8 mouse cellular contexts compared by ENCODE assay signal in genomic region chr4:155943534-155944249, GRCm38 (mm10). TPM values are rescaled to one million over a fixed set of nuclear protein-coding genes. Genes with fewer than 3 reads are reported as not detected.
DNase-seq lines count a peak whose midpoint lies in the region; ATAC-seq and TF ChIP-seq lines count a peak whose summit lies in the region.

Gene Ube2j2 (plus strand): TSS chr4:155943831.

- no peaks in the 10 kb centered on the region for H3K27me3 ChIP-seq in CH12.LX (replicated peaks)
- H3K27me3 ChIP-seq in forebrain, embryonic 11.5 days (ENCODE audit: control insufficient read depth, insufficient read depth, low read length), result no peaks in the 10 kb centered on the region
- no peaks in the 10 kb centered on the region for H3K27me3 ChIP-seq in heart, embryonic 16.5 days (ENCODE audit: control insufficient read depth, insufficient read depth, low read length)
- peaks cover 33% of the 10 kb centered on the region for H3K27me3 ChIP-seq in liver, embryonic 15.5 days
- no peaks in the 10 kb centered on the region; the same call in 1 of the 2 replicates for H3K27me3 ChIP-seq in neural tube, embryonic 12.5 days (replicated peaks)

- H3K9ac ChIP-seq in CH12.LX (ENCODE audit: insufficient read depth, low read depth), result peak within 1 kb of the TSS; percentile 90
- H3K9ac ChIP-seq in forebrain, embryonic 11.5 days (ENCODE audit: low read length), result peak within 1 kb of the TSS; percentile 92
- peak within 1 kb of the TSS; percentile 97 for H3K9ac ChIP-seq in heart, embryonic 16.5 days (ENCODE audit: low read length)
- H3K9ac ChIP-seq in liver, embryonic 15.5 days, result peak within 1 kb of the TSS; percentile 90
- peak within 1 kb of the TSS; percentile 91 for H3K9ac ChIP-seq in neural tube, embryonic 12.5 days

- in situ Hi-C loops in CH12.LX (cut with MboI; ENCODE audit: low pct_ligation_motif_present, low pct_unique_long_range_greater_than_20kb, low sequenced_read_pairs), result loop anchor here (5.0 to 10.0 kb wide), 2 partner anchors 51 to 109 kb away; partner anchors contain the start of genes Acap3, Aurkaip1, Mxra8 and Pusl1

- no peaks in the 10 kb centered on the region for H3K9me3 ChIP-seq in CH12.LX (replicated peaks; ENCODE audit: low read length)
- H3K9me3 ChIP-seq in forebrain, embryonic 11.5 days (ENCODE audit: control insufficient read depth, low read length), result no peaks in the 10 kb centered on the region
- H3K9me3 ChIP-seq in heart, embryonic 16.5 days (replicated peaks; ENCODE audit: control insufficient read depth, low read length), result no peaks in the 10 kb centered on the region
- H3K9me3 ChIP-seq in liver, embryonic 15.5 days (replicated peaks), result no peaks in the 10 kb centered on the region
- H3K9me3 ChIP-seq in neural tube, embryonic 12.5 days, result no peaks in the 10 kb centered on the region

- peak; percentile 99 for ATAC-seq in forebrain, embryonic 11.5 days (replicated peaks; ENCODE audit: low FRiP score)
- peak; percentile 99 for ATAC-seq in heart, embryonic 16.5 days (replicated peaks; ENCODE audit: extremely low read depth, insufficient read depth, low FRiP score)
- ATAC-seq in liver, embryonic 15.5 days (ENCODE audit: insufficient read depth), result peak; percentile 96
- ATAC-seq in neural tube, embryonic 12.5 days (ENCODE audit: low FRiP score, low read depth), result peak; percentile 99

- peak within 1 kb of the TSS; percentile 93 for H3K4me2 ChIP-seq in CH12.LX (ENCODE audit: insufficient read depth, low read depth, poor library complexity, severe bottlenecking)
- H3K4me2 ChIP-seq in forebrain, embryonic 11.5 days (ENCODE audit: low read depth, low read length, severe bottlenecking), result peak within 1 kb of the TSS; percentile 83
- H3K4me2 ChIP-seq in heart, embryonic 16.5 days (ENCODE audit: low read depth, low read length), result peak within 1 kb of the TSS; percentile 99
- H3K4me2 ChIP-seq in liver, embryonic 15.5 days, result peak within 1 kb of the TSS; percentile 97
- H3K4me2 ChIP-seq in neural tube, embryonic 12.5 days (replicated peaks), result peak within 1 kb of the TSS; percentile 95

- TF ChIP-seq CTCF in CH12.LX (conservative IDR thresholded peaks at IDR 0.05 in 1 of 2, IDR thresholded peaks at IDR 0.05 in 1 of 2; ENCODE audit: low read depth in 2 of 2, low read length in 2 of 2), result no peak

- dilution Hi-C loops in CH12.LX (cut with MboI; ENCODE audit: extremely low pct_ligation_motif_present, extremely low pct_unique_long_range_greater_than_20kb, low sequenced_read_pairs), result no loop called here

- peak; percentile 93 for DNase-seq in CH12.LX (ENCODE audit: extremely low read depth)
- peak; percentile 85 for DNase-seq in c-Kit-positive CD71-positive TER-119-negative erythroid progenitor cells, embryonic 14.5 days (ENCODE audit: low read depth)
- peak; percentile 97 for DNase-seq in forebrain, embryonic 11.5 days (ENCODE audit: low spot score)
- peak; percentile 94 to 96 for DNase-seq in kidney, postnatal 36 days
- peak; percentile 96 for DNase-seq in telencephalon, adult 2 months (ENCODE audit: low read depth, low spot score)

- peak within 1 kb of the TSS; percentile 91 to 98 (median 96) for H3K4me3 ChIP-seq in CH12.LX (replicated peaks in 1 of 3; ENCODE audit: low read depth in 2 of 3, low read length in 2 of 3, poor library complexity in 1 of 3)
- peak within 1 kb of the TSS; percentile 98 for H3K4me3 ChIP-seq in forebrain, embryonic 11.5 days (ENCODE audit: low read depth, low read length)
- H3K4me3 ChIP-seq in heart, embryonic 16.5 days (ENCODE audit: low read length), result peak within 1 kb of the TSS; percentile 97
- peak within 1 kb of the TSS; percentile 97 for H3K4me3 ChIP-seq in liver, embryonic 15.5 days (replicated peaks)
- H3K4me3 ChIP-seq in neural tube, embryonic 12.5 days, result peak within 1 kb of the TSS; percentile 97

- TF ChIP-seq EP300 in CH12.LX (IDR thresholded peaks at IDR 0.05; ENCODE audit: low read length), result no peak

- TF ChIP-seq RAD21 in CH12.LX (IDR thresholded peaks at IDR 0.05; ENCODE audit: low read depth, low read length), result no peak; the same call in 1 of the 2 replicates

- under 1% methylated on average over 85 of the region's 85 CpGs for WGBS in forebrain, embryonic 11.5 days
- WGBS in heart, embryonic 16.5 days, result under 1% methylated on average over 83 of the region's 85 CpGs
- WGBS in liver, embryonic 15.5 days (ENCODE audit: insufficient replicate concordance), result under 1% methylated on average over 85 of the region's 85 CpGs
- under 1% methylated on average over 85 of the region's 85 CpGs for WGBS in neural tube, embryonic 12.5 days

- H3K4me1 ChIP-seq in CH12.LX (ENCODE audit: control insufficient read depth in 1 of 2, insufficient read depth in 2 of 2), result peaks cover 11 to 30% of the 10 kb centered on the region in 2 experiments
- H3K4me1 ChIP-seq in forebrain, embryonic 11.5 days (replicated peaks; ENCODE audit: control insufficient read depth, insufficient read depth, low read length), result peaks cover 9% of the 10 kb centered on the region; the same call in 1 of the 2 replicates
- H3K4me1 ChIP-seq in heart, embryonic 16.5 days (ENCODE audit: control insufficient read depth, insufficient read depth, low read length), result peaks cover 16% of the 10 kb centered on the region
- peaks cover 49% of the 10 kb centered on the region for H3K4me1 ChIP-seq in liver, embryonic 15.5 days (replicated peaks)
- H3K4me1 ChIP-seq in neural tube, embryonic 12.5 days, result peaks cover 19% of the 10 kb centered on the region

- H3K27ac ChIP-seq in CH12.LX (ENCODE audit: insufficient read depth, low read depth), result peak within 1 kb of the TSS; percentile 26
- peak within 1 kb of the TSS; percentile 66 for H3K27ac ChIP-seq in forebrain, embryonic 11.5 days (ENCODE audit: low read depth, low read length)
- peak within 1 kb of the TSS; percentile 89 for H3K27ac ChIP-seq in heart, embryonic 16.5 days (ENCODE audit: low read length)
- peak within 1 kb of the TSS; percentile 83 for H3K27ac ChIP-seq in liver, embryonic 15.5 days (replicated peaks)
- peak within 1 kb of the TSS; percentile 47; the same call in 1 of the 2 replicates for H3K27ac ChIP-seq in neural tube, embryonic 12.5 days

- peaks cover 21 to 32% of the 10 kb centered on the region in 2 experiments for H3K36me3 ChIP-seq in CH12.LX (replicated peaks in 1 of 2; ENCODE audit: control insufficient read depth in 1 of 2, insufficient read depth in 1 of 2, low read length in 1 of 2)
- H3K36me3 ChIP-seq in forebrain, embryonic 11.5 days (ENCODE audit: control insufficient read depth, insufficient read depth, low read length), result no peaks in the 10 kb centered on the region
- H3K36me3 ChIP-seq in heart, embryonic 16.5 days (ENCODE audit: control insufficient read depth, insufficient read depth), result peaks cover 5% of the 10 kb centered on the region; the same call in 1 of the 2 replicates
- H3K36me3 ChIP-seq in liver, embryonic 15.5 days (replicated peaks), result peaks cover 23% of the 10 kb centered on the region
- peaks cover 25% of the 10 kb centered on the region for H3K36me3 ChIP-seq in neural tube, embryonic 12.5 days

- H3K79me2 ChIP-seq in CH12.LX (replicated peaks; ENCODE audit: control insufficient read depth, extremely low read depth, insufficient read depth, poor library complexity, severe bottlenecking), result peaks cover 51% of the 10 kb centered on the region

- peak; percentile 89 for TF ChIP-seq POLR2A in CH12.LX (IDR thresholded peaks at IDR 0.05; ENCODE audit: low read depth, low read length)

TF ChIP-seq in CH12.LX, 34 proteins besides CTCF, POLR2A, EP300 and RAD21 (continues in another document):
- TF ChIP-seq USF1 (IDR thresholded peaks at IDR 0.05; ENCODE audit: low read depth, low read length) (no peak), KAT2A (IDR thresholded peaks at IDR 0.05; ENCODE audit: insufficient replicate concordance, low read length) (peak; percentile 98), USF2 (conservative IDR thresholded peaks at IDR 0.05; ENCODE audit: low read depth, low read length) (no peak), NELFE (IDR thresholded peaks at IDR 0.05; ENCODE audit: low read depth, low read length) (peak; percentile 84; the same call in 1 of the 2 replicates), MAFK (IDR thresholded peaks at IDR 0.05; ENCODE audit: insufficient replicate concordance, low read length) (no peak), GABPA (IDR thresholded peaks at IDR 0.05; ENCODE audit: insufficient replicate concordance, low read depth, low read length) (peak; percentile 86; the same call in 1 of the 2 replicates), ELF1 (IDR thresholded peaks at IDR 0.05; ENCODE audit: low read depth, low read length) (peak; percentile 96), CHD2 (IDR thresholded peaks at IDR 0.05; ENCODE audit: low read length) (peak; percentile 76), SMC3 (IDR thresholded peaks at IDR 0.05; ENCODE audit: low read depth, low read length) (peak; percentile 27; the same call in 1 of the 2 replicates), ETS1 (conservative IDR thresholded peaks at IDR 0.05; ENCODE audit: low read depth, low read length) (peak; percentile 40; the same call in 1 of the 2 replicates), TBP (conservative IDR thresholded peaks at IDR 0.05; ENCODE audit: low read depth, low read length) (peak; percentile 82), MXI1 (IDR thresholded peaks at IDR 0.05; ENCODE audit: low read depth, low read length) (peak; percentile 90), UBTF (IDR thresholded peaks at IDR 0.05; ENCODE audit: low read depth, low read length) (peak; percentile 78; the same call in 1 of the 2 replicates), NRF1 (IDR thresholded peaks at IDR 0.05; ENCODE audit: low read depth, low read length) (peak; percentile 95), PAX5 (IDR thresholded peaks at IDR 0.05; ENCODE audit: low read length) (no peak), ZMIZ1 (IDR thresholded peaks at IDR 0.05; ENCODE audit: low read depth, low read length) (no peak), BHLHE40 (IDR thresholded peaks at IDR 0.05; ENCODE audit: low read depth, low read length) (no peak; the same call in 1 of the 2 replicates), ZNF384 (IDR thresholded peaks at IDR 0.05; ENCODE audit: low read depth, low read length) (no peak), ZC3H11A (IDR thresholded peaks at IDR 0.05; ENCODE audit: low read depth, low read length) (no peak), JUND (conservative IDR thresholded peaks at IDR 0.05; ENCODE audit: low read depth, low read length) (no peak), ZKSCAN1 (IDR thresholded peaks at IDR 0.05; ENCODE audit: borderline replicate concordance, low read depth, low read length) (no peak; the same call in 1 of the 2 replicates)

RNA-seq across cellular contexts. Expression of gene Ube2j2, which starts in this region (rescaled TPM):
- total RNA-seq in CH12.LX (2012; rRNA removed), result 73.5 and 112 TPM in 2 replicates
- 137 and 145 TPM in 2 replicates for total RNA-seq in CH12.LX (2014; rRNA removed)
- polyA plus RNA-seq in CH12.LX (2012; ENCODE audit: insufficient read length, low read depth), result 144 and 150 TPM in 2 replicates
- 159 and 165 TPM in 2 replicates for polyA plus RNA-seq in forebrain, embryonic 11.5 days (2014; fragmentation: Nextera tagmentation; extraction: Ambion mirVana)
- 74.9 and 80.1 TPM in 2 replicates for polyA plus RNA-seq in heart, embryonic 16.5 days (2015; fragmentation: Nextera tagmentation; extraction: Ambion mirVana)
- 50.2 and 51.2 TPM in 2 replicates for polyA plus RNA-seq in liver, embryonic 15.5 days (2015; fragmentation: Nextera tagmentation; extraction: Ambion mirVana)
- 159 and 167 TPM in 2 replicates for polyA plus RNA-seq in neural tube, embryonic 12.5 days (2016; fragmentation: Nextera tagmentation; extraction: Ambion mirVana)

Comparison
In these comparisons a context has a peak if more than half of its experiments do, and no peak if none do; other contexts are left out.
1. Peak in every context shown above with its lines: DNase-seq, ATAC-seq, H3K4me3 ChIP-seq and H3K27ac ChIP-seq.
2. H3K27ac ChIP-seq: peak in every context shown above with its lines; median percentile 89 in heart, embryonic 16.5 days; 83 in liver, embryonic 15.5 days; 66 in forebrain, embryonic 11.5 days; 47 in neural tube, embryonic 12.5 days; 26 in CH12.LX.